9 mouse cellular contexts compared by ENCODE assay signal in the genomic region with DNA sequence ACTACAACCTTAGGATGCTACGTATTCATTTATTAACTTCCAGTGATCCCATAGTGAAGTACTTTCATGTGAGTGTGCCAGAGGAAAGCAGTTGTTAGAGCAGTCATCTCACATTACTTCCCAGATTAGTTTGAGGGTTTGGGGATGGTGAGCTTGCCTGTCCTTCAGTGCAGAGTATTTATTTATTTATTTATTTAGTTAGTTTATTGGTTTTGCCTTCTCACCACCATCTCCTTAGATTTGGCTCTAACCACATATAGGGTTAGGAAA. TPM values are rescaled to one million over a fixed set of nuclear protein-coding genes. Genes with fewer than 3 reads are reported as not detected.
DNase-seq lines count a peak whose midpoint lies in the region; ATAC-seq and TF ChIP-seq lines count a peak whose summit lies in the region.
"Had no signal": no experiment of that assay in that cellular context is flagged by ENCODE, and none has a peak within 500 bp of the region (broad histone marks: within the 10 kb centered on the region; RNA-seq: fewer than 3 reads in every experiment).

No protein-coding gene starts in this region.

- peak overlapping the region; percentile 96; the same call in 1 of the 2 replicates for H3K9ac ChIP-seq in kidney, embryonic 15.5 days
- peak overlapping the region; percentile 95; the same call in 1 of the 2 replicates for H3K9ac ChIP-seq in hindbrain, embryonic 16.5 days (ENCODE audit: low read depth, low read length)
- peak overlapping the region; percentile 77 for H3K9ac ChIP-seq in midbrain, embryonic 15.5 days

- DNase-seq in kidney, postnatal 36 days: no peak
- DNase-seq in urinary bladder, adult 2 months (ENCODE audit: low spot score): no peak
- no peak for DNase-seq in urinary bladder, postnatal 36 days (ENCODE audit: low spot score in 2 of 2)
- DNase-seq in layer of hippocampus, adult 9-11 months: no peak

- H3K27ac ChIP-seq in kidney, embryonic 15.5 days: 0 out of 2 replicates have a peak overlapping the region, but pooled peaks have one; percentile 95
- no peak overlapping the region for H3K27ac ChIP-seq in cortical plate, adult 2 months (ENCODE audit: insufficient read depth, low read length)
- no peak overlapping the region for H3K27ac ChIP-seq in hindbrain, embryonic 16.5 days (ENCODE audit: low read depth, low read length)
- no peak overlapping the region for H3K27ac ChIP-seq in midbrain, embryonic 15.5 days

- H3K4me3 ChIP-seq in kidney, embryonic 15.5 days (replicated peaks): peak overlapping the region; percentile 81
- peak overlapping the region; percentile 69 for H3K4me3 ChIP-seq in cortical plate, adult 2 months (ENCODE audit: insufficient read depth, low read length)
- peak overlapping the region; percentile 95 for H3K4me3 ChIP-seq in hindbrain, embryonic 16.5 days (ENCODE audit: low read length)
- H3K4me3 ChIP-seq in midbrain, embryonic 15.5 days: peak overlapping the region; percentile 68

- ATAC-seq in kidney, embryonic 15.5 days (replicated peaks; ENCODE audit: low FRiP score): no peak
- no peak for ATAC-seq in hindbrain, embryonic 16.5 days
- no peak for ATAC-seq in midbrain, embryonic 15.5 days (replicated peaks)

- no peaks in the 10 kb centered on the region for H3K27me3 ChIP-seq in kidney, embryonic 15.5 days
- H3K27me3 ChIP-seq in hindbrain, embryonic 16.5 days (replicated peaks; ENCODE audit: control insufficient read depth, insufficient read depth, low read length): no peaks in the 10 kb centered on the region
- no peaks in the 10 kb centered on the region for H3K27me3 ChIP-seq in midbrain, embryonic 15.5 days (replicated peaks)
- H3K27me3 ChIP-seq: Patski had no signal

- H3K4me2 ChIP-seq in kidney, embryonic 15.5 days: peak overlapping the region; percentile 83
- peak overlapping the region; percentile 65 for H3K4me2 ChIP-seq in hindbrain, embryonic 16.5 days (ENCODE audit: low read length)
- H3K4me2 ChIP-seq in midbrain, embryonic 15.5 days: peak overlapping the region; percentile 70

- TF ChIP-seq POLR2A in cortical plate, adult 2 months (IDR thresholded peaks at IDR 0.05; ENCODE audit: extremely low read depth, insufficient read depth, low read length): no peak

- peaks cover 2% of the 10 kb centered on the region for H3K36me3 ChIP-seq in kidney, embryonic 15.5 days
- H3K36me3 ChIP-seq in hindbrain, embryonic 16.5 days (ENCODE audit: control insufficient read depth, insufficient read depth, low read length): no peaks in the 10 kb centered on the region
- H3K36me3 ChIP-seq in midbrain, embryonic 15.5 days (replicated peaks): no peaks in the 10 kb centered on the region

- H3K9me3 ChIP-seq in kidney, embryonic 15.5 days (replicated peaks): no peaks in the 10 kb centered on the region; the same call in 1 of the 2 replicates
- no peaks in the 10 kb centered on the region for H3K9me3 ChIP-seq in hindbrain, embryonic 16.5 days (ENCODE audit: control insufficient read depth, low read length)
- no peaks in the 10 kb centered on the region for H3K9me3 ChIP-seq in midbrain, embryonic 15.5 days

- 28% methylated on average over 1 of the region's 1 CpGs for WGBS in kidney, embryonic 15.5 days
- 33% methylated on average over 1 of the region's 1 CpGs for WGBS in hindbrain, embryonic 16.5 days
- 35% methylated on average over 1 of the region's 1 CpGs for whole genome bisulfite sequencing in midbrain, embryonic 15.5 days

- TF ChIP-seq CTCF in cortical plate, adult 2 months (IDR thresholded peaks at IDR 0.05; ENCODE audit: extremely low read depth, insufficient read depth, low read length): no peak

- H3K4me1 ChIP-seq in kidney, embryonic 15.5 days: peaks cover 11% of the 10 kb centered on the region
- H3K4me1 ChIP-seq in cortical plate, adult 2 months (ENCODE audit: control insufficient read depth, insufficient read depth, low read length): no peaks in the 10 kb centered on the region
- H3K4me1 ChIP-seq in hindbrain, embryonic 16.5 days (ENCODE audit: control insufficient read depth, insufficient read depth, low read depth, low read length): peaks cover 3% of the 10 kb centered on the region; the same call in 1 of the 2 replicates
- peaks cover 8% of the 10 kb centered on the region for H3K4me1 ChIP-seq in midbrain, embryonic 15.5 days

RNA-seq across cellular contexts. Expression of a gene that starts 1.1 kb away (rescaled TPM):
- polyA plus RNA-seq in kidney, embryonic 15.5 days (2015; fragmentation: Nextera tagmentation; extraction: Ambion mirVana): 10.2 and 10.9 TPM in 2 replicates
- 9.5 and 10.1 TPM in 2 replicates for polyA plus RNA-seq in cortical plate, adult 2 months (2012; rRNA removed)
- 4.6 and 4.8 TPM in 2 replicates for polyA plus RNA-seq in hindbrain, embryonic 16.5 days (2015; fragmentation: Nextera tagmentation; extraction: Ambion mirVana)
- 4.9 and 5.7 TPM in 2 replicates for polyA plus RNA-seq in midbrain, embryonic 15.5 days (2015; fragmentation: Nextera tagmentation; extraction: Ambion mirVana)
- polyA plus RNA-seq in urinary bladder, adult 2 months (2012; rRNA removed): 7.9 and 8.1 TPM in 2 replicates
